Mouse (Mus musculus) CD4-positive, CD25-positive, alpha-beta regulatory T cell, adult 4 months (primary cell): ENCODE measurements around the gene Tcl1b2. TPM values are rescaled to one million over a fixed set of nuclear protein-coding genes. Genes with fewer than 3 reads are reported as not detected.
"Not testable (repeated sequence)": the region's sequence is repeated elsewhere in the genome, so short reads cannot be mapped to it uniquely, and the experiment has no call there.

Experiments used
- ATAC-seq: one replicate; pipeline ENCODE4 v1.8.0; 2017
- polyA plus RNA-seq, 2 experiments: library from polyadenylated mRNA; unstranded; fragments of 100-300 nt; shearing (Covaris generic); gene quantifications; one replicate each; pipeline ENCODE4 v1.2.1; 2017

The Tcl1b2 gene
- polyA plus RNA-seq: not detected

DNA sequence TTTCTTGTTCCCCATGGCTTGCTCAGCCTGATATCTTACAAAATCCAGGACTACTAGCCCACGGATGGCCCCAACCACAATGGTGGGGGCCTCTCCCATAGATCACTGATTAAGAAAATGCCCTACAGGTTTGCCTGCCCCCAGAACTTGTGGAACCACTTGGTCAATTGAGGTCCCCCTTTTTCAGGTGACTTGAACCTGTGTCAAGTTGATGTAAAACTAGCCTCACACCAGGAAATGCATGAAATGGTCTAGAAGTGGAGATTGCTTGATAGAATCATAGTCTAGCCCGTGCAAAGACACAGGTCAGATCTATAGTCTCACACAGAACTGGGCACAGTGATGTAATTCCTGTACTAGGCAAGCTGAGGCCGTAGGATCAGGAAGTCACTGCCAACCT, at the start of gene Tcl1b2:
TSS of gene Tcl1b2 (plus strand) at position 301 of the 400 bp plus-strand sequence.
- no peak for ATAC-seq

- ATAC-seq: no peak
These were observed 46.3 kb upstream of the Tcl1b2 start for GRCm38 (mm10) chr12:105099466-105100044.

DNA sequence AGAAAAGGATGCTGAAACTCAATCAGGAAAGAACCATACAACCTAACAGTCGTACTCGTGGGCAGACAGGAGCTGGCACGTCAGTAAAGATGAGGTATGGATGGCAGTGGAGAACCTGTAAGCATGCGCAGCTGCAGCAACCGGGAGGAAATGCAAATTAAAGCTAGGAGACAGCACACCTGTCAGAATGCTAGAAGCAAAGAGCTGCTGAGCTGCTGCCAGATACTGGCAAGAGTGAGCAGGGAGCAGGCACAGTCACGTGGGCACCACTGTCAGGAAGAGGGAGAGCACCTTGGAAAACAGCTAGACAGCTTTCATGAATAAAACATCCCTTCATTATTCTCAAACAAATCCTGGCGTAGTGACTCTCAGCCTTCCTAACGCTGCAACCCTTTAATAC, 42.9 kb upstream of the Tcl1b2 start:
- no peak for ATAC-seq

GRCm38 (mm10) chr12:105104036-105104435, 41.8 kb upstream of the Tcl1b2 start:
- peak; percentile 53 for ATAC-seq

DNA sequence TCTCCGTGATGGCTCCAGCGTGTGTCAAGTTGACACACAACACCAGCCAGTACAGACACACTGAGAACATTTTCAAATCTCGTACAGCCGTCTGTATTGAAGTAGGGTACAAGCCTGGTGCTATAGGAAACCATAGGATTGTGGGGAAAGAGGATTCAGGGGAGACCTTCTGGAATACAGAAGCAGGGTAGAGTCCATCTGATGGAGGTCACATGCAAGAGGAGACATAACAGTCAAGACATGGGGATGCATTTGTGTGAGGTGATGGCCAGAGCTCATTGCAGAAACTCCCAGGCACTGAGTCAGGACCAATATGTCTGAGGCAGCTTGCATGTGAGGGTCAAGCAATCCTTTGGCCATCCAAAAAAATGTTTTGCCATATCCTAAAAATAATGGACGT, 40.5 kb upstream of the Tcl1b2 start:
- no peak for ATAC-seq

GRCm38 (mm10) chr12:105108856-105109255, 37.0 kb upstream of the Tcl1b2 start:
- ATAC-seq: no peak

GRCm38 (mm10) chr12:105109406-105109805, 36.4 kb upstream of the Tcl1b2 start:
- ATAC-seq: no peak

- ATAC-seq: no peak
These were observed 36.0 kb upstream of the Tcl1b2 start for GRCm38 (mm10) chr12:105109812-105110211.

DNA sequence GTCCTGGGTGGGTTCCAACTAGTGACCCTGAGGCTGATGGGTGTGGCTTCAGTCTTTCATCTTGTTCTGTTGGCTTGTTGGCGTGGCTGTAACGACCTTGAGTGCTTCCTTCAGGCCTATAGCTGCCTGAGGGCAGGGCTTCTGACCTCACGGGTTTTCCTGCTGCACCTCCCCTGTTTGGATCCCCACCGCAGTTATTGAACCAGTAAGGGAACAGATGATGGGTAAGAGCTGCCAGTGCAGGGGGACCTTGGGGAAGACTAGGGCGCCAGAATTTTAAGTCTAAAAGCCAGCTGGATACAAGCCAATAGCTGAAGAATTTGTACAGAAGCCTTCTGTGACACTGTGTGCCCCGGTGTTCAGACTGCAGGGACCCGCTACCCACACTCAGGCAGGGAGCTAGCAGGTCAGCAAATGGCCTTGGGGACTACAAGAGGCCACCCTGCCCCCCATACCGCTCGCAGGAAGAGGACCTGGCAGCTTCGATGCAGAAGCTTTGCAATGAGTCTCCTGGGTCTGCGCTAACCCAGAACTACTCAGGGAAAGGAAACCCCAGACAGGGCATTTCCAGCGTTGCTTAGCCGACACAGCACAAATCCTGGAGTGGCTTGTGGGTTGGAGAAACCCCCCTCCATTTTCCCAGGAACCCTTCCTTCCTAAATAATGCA, 33.4 kb upstream of the Tcl1b2 start:
- no peak for ATAC-seq

GRCm38 (mm10) chr12:105116648-105117047, 29.2 kb upstream of the Tcl1b2 start:
- ATAC-seq: no peak

DNA sequence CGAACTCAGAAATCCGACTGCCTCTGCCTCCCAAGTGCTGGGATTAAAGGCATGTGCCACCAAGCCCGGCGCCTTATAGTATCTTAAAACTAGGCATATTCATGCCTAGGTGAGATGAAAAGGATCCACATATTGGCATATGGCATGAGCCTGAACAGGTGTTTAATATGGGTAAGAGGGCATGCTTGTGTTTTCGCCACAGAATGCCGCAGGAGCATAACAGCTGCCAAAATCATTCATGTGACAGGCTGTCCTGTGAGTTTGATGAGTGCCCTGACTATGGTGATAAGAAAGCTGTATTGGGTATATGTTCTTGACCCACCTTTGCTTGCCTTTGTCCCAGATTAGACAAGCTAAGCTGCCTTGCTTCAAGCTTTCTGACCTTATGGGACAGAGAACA, 20.5 kb upstream of the Tcl1b2 start:
- no peak for ATAC-seq

- no peak for ATAC-seq
These were observed 19.3 kb upstream of the Tcl1b2 start for GRCm38 (mm10) chr12:105126516-105126915.

GRCm38 (mm10) chr12:105127607-105128006, 18.2 kb upstream of the Tcl1b2 start:
- no peak for ATAC-seq

DNA sequence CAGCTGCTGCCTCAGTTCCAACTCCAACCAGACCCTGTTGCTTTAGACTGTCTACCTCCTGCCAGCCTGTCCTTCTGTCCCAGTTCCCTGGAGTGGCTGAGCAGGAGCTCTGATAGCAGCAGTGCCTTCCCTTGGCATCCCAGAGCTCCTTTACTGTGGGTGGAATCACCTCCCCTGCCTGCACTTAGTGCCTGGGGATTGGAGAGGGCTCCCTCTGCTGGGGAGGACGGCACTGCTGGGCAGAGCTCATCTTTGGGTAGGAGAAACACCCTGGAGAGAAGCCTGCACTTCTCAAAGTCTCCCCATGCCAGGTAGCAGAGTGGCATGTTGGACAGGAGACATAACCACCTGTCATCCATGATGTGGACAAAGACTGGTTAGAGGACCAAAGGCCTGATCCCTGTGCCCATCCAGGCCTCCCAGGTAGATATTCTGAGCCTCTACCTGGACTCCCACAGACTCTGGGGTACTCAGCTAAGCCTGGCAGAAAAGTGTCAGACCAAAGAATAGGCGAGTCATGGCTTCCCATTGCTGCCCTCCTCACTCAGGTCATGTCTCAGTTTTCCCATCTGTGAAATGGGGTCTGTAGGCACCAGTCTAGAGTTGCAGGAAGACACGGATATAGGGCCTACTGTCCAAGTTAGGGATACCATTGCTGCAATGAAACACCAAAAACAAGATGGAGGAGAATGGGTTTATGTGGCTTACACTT, 16.2 kb upstream of the Tcl1b2 start:
- ATAC-seq: not testable (repeated sequence)

- not testable (repeated sequence) for ATAC-seq
These were observed 11.6 kb upstream of the Tcl1b2 start for GRCm38 (mm10) chr12:105134167-105134566.

DNA sequence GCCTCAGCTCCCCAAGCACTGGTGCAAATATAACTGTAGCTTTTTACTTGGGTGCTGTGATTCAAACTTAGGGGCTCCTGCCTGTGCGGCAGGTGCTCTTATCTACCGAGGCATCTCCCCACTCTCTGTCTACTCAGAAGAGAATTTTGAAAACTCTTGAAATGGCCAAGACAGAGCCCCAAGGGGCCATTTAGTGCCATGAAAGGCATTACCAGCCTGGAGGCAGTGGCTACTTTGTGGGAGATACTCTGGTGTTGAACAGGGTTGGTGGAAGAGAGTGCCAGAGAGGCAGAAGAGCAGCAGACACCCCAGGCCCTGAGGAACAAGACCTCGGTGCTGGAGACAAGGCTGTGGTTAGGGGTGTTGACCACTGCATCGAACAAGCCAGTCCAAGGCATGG, 11.0 kb upstream of the Tcl1b2 start:
- not testable (repeated sequence) for ATAC-seq

DNA sequence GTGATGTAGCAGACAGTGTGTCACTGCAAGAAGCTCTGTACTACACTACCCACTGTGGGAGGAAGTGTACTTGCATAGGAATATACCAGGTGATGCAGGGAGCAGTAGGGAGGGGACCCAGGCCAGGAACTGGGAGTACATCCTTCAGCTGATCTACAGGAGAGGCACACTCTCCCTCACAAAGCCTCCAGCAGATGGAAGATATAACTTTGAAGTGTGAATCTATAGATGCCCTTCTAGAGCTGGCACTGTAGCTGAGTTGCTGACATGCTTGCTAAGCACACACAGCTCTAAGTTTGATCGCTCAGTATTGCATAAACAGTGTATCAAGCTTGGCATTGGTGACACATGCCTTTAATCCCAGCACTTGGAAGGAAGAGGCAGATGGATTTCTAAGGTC, 8.1 kb upstream of the Tcl1b2 start:
- ATAC-seq: not testable (repeated sequence)

- no peak for ATAC-seq
These were observed 2.7 kb upstream of the Tcl1b2 start for GRCm38 (mm10) chr12:105143096-105143495.

DNA sequence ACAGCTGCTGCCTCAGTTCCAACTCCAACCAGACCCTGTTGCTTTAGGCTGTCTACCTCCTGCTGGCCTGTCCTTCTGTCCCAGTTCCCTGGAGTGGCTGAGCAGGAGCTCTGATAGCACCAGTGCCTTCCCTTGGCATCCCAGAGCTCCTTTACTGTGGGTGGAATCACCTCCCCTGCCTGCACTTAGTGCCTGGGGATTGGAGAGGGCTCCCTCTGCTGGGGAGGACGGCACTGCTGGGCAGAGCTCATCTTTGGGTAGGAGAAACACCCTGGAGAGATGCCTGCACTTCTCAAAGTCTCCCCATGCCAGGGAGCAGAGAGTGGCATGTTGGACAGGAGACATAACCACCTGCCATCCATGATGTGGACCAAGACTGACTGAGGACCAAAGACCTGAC, 886 bp upstream of the Tcl1b2 start:
- ATAC-seq: not testable (repeated sequence)

DNA sequence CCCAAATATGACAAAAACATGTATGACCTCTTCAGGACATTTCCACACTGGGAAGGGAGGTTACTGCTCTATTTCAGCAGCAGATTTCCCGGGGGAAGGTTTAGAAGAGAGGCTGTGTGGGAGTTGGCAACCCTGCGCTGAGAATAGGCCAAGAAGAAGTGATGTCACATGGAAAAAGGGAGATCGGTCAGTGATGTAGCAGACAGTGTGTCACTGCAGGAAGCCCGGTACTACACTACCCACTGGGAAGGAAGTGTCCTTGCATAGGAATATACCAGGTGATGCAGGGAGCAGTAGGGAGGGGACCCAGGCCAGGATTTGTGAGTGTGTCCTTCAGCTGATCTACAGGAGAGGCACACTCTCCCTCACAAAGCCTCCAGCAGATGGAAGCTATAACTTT, 9.5 kb downstream of the Tcl1b2 start:
- not testable (repeated sequence) for ATAC-seq

DNA sequence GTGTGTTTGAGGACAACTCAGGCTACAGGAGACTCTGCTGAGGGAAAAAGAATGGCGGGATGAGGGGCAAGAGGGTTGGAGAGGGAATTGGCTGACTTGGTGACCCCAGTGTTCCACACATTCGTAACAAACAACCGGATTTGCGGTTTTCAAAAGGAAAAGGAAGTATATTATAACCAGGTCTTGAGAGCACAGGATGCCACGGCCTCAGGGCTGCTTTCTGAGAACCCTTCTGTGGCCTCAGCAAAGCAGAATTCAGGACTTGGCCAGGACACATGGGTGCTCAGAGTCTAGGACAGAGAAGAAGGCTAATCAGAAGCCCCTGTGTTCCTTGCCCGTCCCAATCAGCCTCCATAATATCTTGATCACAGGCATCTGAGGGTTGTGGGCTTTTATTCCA, 13.0 kb downstream of the Tcl1b2 start:
- no peak for ATAC-seq

- no peak for ATAC-seq
These were observed 13.6 kb downstream of the Tcl1b2 start, which contains the start of gene Tcl1b1 for GRCm38 (mm10) chr12:105159390-105159789. Tcl1b1 (plus strand) TSS chr12:105159690.

- ATAC-seq: no peak
These were observed 20.9 kb downstream of the Tcl1b2 start for GRCm38 (mm10) chr12:105166734-105167133.

DNA sequence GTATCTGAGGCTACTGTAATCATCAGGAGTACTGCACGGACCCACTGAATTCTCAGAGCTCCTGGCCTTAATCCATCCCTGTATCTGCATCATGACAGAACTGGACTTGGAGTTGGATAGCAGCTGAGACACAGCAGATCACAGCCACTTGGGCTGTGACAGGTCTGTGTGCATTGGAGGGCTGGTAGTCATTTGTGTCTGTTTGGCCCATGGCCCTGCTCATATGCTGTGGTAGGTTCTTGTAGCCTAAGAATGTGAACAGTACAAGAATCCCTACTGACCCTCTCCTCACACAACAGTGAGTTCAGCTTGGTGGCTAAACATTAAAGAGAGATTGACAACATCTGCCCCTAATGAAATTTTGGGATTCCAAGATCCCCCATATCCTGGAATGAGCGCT, 27.6 kb downstream of the Tcl1b2 start:
- ATAC-seq: no peak
